Mouse (Mus musculus): Measurements from ENCODE around the gene Tmem62.
"Not testable (repeated sequence)": the region's sequence is repeated elsewhere in the genome, so short reads cannot be mapped to it uniquely, and the experiment has no call there.

The Tmem62 gene

DNA sequence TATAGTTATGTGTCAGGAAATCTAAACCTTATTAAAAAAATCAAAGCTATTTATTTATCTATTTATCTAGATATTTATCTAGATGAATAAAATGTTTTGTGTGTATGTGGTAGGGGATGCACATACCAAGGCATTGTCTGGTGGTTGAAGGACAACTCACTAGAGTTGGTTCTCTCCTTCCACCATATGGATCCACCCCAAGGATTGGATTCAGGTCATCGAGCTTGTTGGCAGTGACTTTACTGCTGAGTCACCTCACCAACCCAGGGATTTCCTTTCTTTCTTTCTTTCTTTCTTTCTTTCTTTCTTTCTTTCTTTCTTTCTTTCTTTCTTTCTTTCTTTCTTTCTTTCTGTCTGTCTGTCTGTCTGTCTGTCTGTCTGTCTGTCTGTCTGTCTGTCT, 19.8 kb downstream of the Tmem62 start:
- not testable (repeated sequence) for DNase-seq (ENCODE audit: low read depth, low spot score)

DNA sequence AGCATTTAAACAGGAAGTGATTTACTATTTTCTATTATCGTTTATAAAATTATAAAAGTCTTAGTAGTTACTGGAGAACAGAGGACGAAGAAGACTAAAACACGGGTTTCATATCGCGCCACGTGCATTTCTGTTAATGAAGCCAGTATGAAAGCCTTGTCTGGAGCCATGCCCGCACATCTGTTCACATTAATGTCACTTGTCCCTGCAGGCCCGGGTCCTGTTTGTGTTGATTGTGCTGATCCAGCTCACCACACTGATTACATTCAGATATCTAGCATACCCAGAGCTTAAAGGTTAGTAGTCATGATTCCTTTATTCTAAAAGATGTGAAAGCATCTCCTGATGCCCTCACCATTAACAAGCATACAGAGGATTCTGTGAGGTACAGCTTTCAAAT, 22.0 kb downstream of the Tmem62 start:
- DNase-seq (ENCODE audit: low read depth, low spot score): no peak

GRCm38 (mm10) chr2:121003586-121003985, 26.8 kb downstream of the Tmem62 start:
- DNase-seq (ENCODE audit: low read depth, low spot score): no peak

- DNase-seq (ENCODE audit: low read depth, low spot score): no peak
Observed at GRCm38 (mm10) chr2:121004018-121004811, 27.4 kb downstream of the Tmem62 start.

- DNase-seq (ENCODE audit: low read depth, low spot score): no peak
Observed at GRCm38 (mm10) chr2:121006986-121007385, 30.2 kb downstream of the Tmem62 start.

- peak; percentile 84 for DNase-seq (ENCODE audit: low read depth, low spot score)
Observed at GRCm38 (mm10) chr2:121007925-121008663, 31.3 kb downstream of the Tmem62 start, which contains the start of gene Ccndbp1. Gene Ccndbp1 (plus strand): TSS chr2:121008403.

- DNase-seq (ENCODE audit: low read depth, low spot score): no peak
Observed at GRCm38 (mm10) chr2:121008664-121009007, 31.8 kb downstream of the Tmem62 start.

DNA sequence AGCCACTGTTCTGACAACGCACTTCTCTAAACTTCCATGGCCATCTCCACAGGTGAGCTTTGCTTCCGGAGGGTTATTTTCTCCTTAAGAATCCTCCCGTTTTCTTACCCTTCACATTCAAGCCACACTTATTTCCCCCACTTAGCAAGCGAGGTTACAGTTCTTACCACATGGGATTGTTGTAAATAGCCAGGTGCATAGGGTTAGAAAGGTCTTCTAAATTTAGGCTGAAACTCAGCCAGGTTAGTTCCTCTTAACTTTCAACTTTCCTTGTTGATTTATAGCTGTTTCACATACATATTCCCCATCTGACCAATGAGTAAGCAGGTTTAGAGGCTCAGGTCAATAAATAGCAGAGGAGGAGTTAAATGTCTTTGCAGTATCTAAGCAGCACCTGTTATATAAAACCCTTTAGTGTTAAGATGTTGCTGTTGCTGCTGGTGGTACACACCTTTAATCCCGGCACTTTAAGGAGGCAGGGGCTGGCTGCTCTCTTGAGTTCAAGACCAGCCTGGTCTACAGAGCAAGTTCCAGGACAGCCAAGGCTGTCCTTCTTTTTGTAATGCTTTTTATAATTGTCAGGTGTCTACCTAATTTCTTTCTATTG, 32.4 kb downstream of the Tmem62 start:
- DNase-seq (ENCODE audit: low read depth, low spot score): no peak

DNA sequence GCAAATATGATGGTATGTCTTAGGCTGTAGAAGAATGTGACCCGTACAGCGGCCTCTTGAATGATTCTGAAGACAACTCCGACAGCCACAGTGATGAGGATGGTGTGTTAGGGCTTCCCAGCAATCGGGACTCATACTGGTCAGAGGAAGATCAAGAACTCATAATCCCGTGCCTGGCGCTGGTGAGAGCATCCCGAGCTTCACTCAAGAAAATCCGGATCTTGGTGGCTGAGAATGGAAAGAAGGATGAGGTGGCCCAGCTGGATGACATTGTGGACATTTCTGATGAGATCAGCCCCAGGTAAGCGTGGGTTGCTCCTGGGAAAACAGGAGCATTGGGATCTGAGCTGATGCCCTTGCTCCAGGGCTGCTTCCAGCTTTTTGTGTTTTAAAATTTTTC, 35.9 kb downstream of the Tmem62 start:
- no peak for DNase-seq (ENCODE audit: low read depth, low spot score)

DNA sequence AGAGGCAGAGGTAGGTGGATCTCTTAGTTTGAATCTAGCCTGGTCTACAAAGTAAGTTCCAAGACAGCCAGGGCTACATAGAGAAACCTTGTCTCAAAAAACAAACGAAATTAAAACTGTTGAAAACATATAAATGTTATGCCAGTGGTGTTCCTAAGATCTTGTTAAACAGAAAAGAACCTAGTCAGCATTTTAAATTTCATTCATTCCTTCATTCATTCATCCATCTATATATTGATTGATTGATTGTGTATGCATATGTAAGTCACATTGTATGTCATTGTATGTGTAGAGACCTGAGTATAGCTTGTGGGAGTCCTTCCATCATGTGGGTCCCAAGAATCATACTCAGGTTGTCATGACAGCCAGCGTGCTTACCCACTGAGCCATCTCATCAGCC, 38.7 kb downstream of the Tmem62 start:
- DNase-seq (ENCODE audit: low read depth, low spot score): no peak

DNA sequence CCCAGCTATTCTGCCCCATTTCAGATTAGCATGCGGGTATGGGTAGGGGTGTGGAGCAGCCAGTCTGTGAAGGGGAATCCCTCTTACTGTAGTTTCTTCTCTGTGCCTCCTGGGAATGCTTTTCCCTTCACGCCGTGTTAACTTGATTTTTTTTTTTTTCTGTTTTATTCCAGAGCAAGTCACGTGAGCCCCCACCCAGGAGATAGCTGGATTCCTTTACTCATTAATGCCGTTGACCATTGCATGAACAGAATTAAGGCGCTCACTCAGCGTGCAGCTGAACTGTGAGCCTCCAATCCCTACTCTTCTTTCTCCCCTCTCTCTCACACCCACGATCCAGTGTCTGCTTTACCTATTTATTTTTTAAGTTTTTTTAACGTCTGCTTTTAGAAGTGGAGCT, 39.4 kb downstream of the Tmem62 start:
- no peak for DNase-seq (ENCODE audit: low read depth, low spot score)

GRCm38 (mm10) chr2:121017151-121017550, 40.3 kb downstream of the Tmem62 start:
- no peak for DNase-seq (ENCODE audit: low read depth, low spot score)

GRCm38 (mm10) chr2:121022918-121023317, 46.1 kb downstream of the Tmem62 start:
- no peak for DNase-seq (ENCODE audit: low read depth, low spot score)

DNA sequence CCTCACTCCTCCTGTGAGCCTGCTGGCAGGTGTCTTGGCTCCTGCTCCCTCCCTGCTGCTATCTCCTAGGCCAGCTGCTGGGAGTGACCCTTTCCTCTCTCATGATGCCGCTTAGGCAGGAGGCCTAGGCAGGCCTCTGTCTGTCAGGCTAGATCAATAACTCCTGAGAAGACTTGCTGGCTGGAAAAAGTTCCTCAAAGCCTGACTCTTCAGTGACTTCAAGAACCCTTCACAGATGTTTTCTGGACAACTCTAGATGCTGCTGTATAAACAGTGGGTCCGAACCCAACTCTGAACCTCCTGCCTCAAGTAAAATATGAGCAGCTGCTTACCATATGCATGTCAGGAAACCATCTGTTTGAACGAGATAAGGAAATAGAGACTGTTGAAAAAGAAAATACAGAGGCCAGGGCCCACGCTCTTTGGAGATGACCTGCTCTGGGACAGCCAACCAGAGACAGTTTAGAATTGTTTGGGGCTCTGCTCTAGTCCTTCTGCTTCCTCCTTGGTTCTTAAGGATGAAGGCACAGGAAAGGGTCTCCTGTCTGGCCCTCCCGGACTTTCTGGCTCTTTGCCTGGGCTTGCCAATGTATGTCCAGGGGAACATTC, 60.0 kb downstream of the Tmem62 start, which contains the start of gene Epb42:
Gene Epb42 (minus strand): TSS at position 340 of the 609 bp plus-strand sequence.
- no peak for DNase-seq (ENCODE audit: low read depth, low spot score)

GRCm38 (mm10) chr2:121038851-121039250, 62.0 kb downstream of the Tmem62 start:
- not testable (repeated sequence) for DNase-seq (ENCODE audit: low read depth, low spot score)

- DNase-seq (ENCODE audit: low read depth, low spot score): no peak
Observed at GRCm38 (mm10) chr2:121039382-121039781, 62.6 kb downstream of the Tmem62 start.

GRCm38 (mm10) chr2:121041098-121041497, 64.3 kb downstream of the Tmem62 start:
- no peak for DNase-seq (ENCODE audit: low read depth, low spot score)

GRCm38 (mm10) chr2:121045653-121046052, 68.8 kb downstream of the Tmem62 start:
- no peak for DNase-seq (ENCODE audit: low read depth, low spot score)

DNA sequence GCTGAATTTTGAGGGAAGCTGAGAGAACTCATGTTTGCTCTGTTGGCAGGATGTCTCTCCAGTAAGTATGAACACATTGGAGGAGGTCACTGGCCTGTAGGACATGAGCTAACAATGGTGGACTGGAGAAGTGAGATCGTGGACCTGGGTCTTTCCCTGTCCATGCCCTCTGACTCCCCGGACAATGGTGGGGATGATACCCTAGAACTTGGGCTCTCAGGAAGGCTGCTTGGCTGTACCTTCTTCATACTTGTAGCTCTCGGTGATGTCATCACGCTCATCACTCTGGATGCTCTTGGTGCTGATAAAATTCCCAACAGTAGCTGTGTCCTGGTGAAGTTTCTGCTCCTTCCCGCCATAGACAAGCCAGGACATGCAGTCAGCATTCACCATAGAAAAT, 75.4 kb downstream of the Tmem62 start:
- DNase-seq (ENCODE audit: low read depth, low spot score): no peak

GRCm38 (mm10) chr2:121054060-121054459, 77.2 kb downstream of the Tmem62 start:
- DNase-seq (ENCODE audit: low read depth, low spot score): no peak

GRCm38 (mm10) chr2:121055915-121056314, 79.1 kb downstream of the Tmem62 start:
- no peak for DNase-seq (ENCODE audit: low read depth, low spot score)
